Mouse (Mus musculus) MEL (cell line): ENCODE data around the gene Lrrc23. TPM values are rescaled to one million over a fixed set of nuclear protein-coding genes. Genes with fewer than 3 reads are reported as not detected.
A peak's percentile ranks its signal among the peaks of the same experiment; 100 is the strongest.

Experiments
- DNase-seq: peaks from one replicate; pipeline ENCODE4 v3.0.0; 2011; ENCODE audit warnings: low read depth, low spot score
- H3K27ac ChIP-seq: 2 replicates; pipeline ENCODE4 v1.5.1; 2012; ENCODE audit warnings: low read depth, mild to moderate bottlenecking, control low read depth, low read length, moderate library complexity; ENCODE audit not compliant: control insufficient read depth
- H3K27me3 ChIP-seq, 2 experiments: fragments of 150-350 bp in 1 of 2; sonication (generic) in 1 of 2; 2 replicates each; pipeline ENCODE4 v1.6.1; 2012; ENCODE audit warnings: low read length in 2 of 2, mild to moderate bottlenecking in 2 of 2, improper control_type of control experiment in 1 of 2, moderate library complexity in 1 of 2; ENCODE audit not compliant: insufficient read depth in 2 of 2, control insufficient read depth in 1 of 2
- H3K36me3 ChIP-seq, 2 experiments: 2 replicates each; pipeline ENCODE4 v1.6.1; 2012 to 2014; ENCODE audit warnings: low read length in 2 of 2, improper control_type of control experiment in 1 of 2, inconsistent platforms in 1 of 2, mild to moderate bottlenecking in 1 of 2; ENCODE audit not compliant: insufficient read depth in 2 of 2, control insufficient read depth in 1 of 2
- H3K4me1 ChIP-seq, 2 experiments: fragments of 150-350 bp in 1 of 2; sonication (generic) in 1 of 2; 2 replicates each; pipeline ENCODE4 v1.6.1; 2012; ENCODE audit warnings: low read length in 2 of 2, improper control_type of control experiment in 1 of 2, mild to moderate bottlenecking in 1 of 2; ENCODE audit not compliant: insufficient read depth in 2 of 2, control insufficient read depth in 1 of 2
- H3K4me3 ChIP-seq, 2 experiments: fragments of 150-350 bp in 1 of 2; sonication (generic) in 1 of 2; 2 replicates each; pipeline ENCODE4 v1.5.1; 2012; ENCODE audit warnings: low read depth in 2 of 2, low read length in 2 of 2, mild to moderate bottlenecking in 2 of 2, moderate library complexity in 2 of 2, control low read depth in 1 of 2, improper control_type of control experiment in 1 of 2; ENCODE audit not compliant: control insufficient read depth in 1 of 2, insufficient read depth in 1 of 2
- H3K79me2 ChIP-seq: 2 replicates; pipeline ENCODE4 v1.6.1; 2012; ENCODE audit warnings: mild to moderate bottlenecking, low read length, moderate library complexity; ENCODE audit not compliant: control insufficient read depth, poor library complexity, insufficient read depth
- H3K9ac ChIP-seq: 2 replicates; pipeline ENCODE4 v1.6.1; 2012; ENCODE audit warnings: low read depth, mild to moderate bottlenecking, control low read depth, low read length, moderate library complexity; ENCODE audit not compliant: control insufficient read depth, poor library complexity, severe bottlenecking
- H3K9me3 ChIP-seq: fragments of 150-350 bp; sonication (generic); replicated peaks from 2 replicates; pipeline ENCODE4 v1.6.1; 2012; ENCODE audit warnings: mild to moderate bottlenecking, low read length, improper control_type of control experiment, moderate library complexity; ENCODE audit not compliant: insufficient read depth
- CHD1 ChIP-seq: IDR thresholded peaks from 2 replicates; pipeline ENCODE4 v1.6.1; 2012; ENCODE audit warnings: low read depth, mild to moderate bottlenecking, inconsistent platforms, low read length, improper control_type of control experiment
- CHD2 ChIP-seq: IDR thresholded peaks from 2 replicates; pipeline ENCODE4 v1.6.1; 2011; ENCODE audit warnings: low read length, improper control_type of control experiment
- CTCF ChIP-seq, 3 experiments: IDR thresholded peaks in 2 of 3; conservative IDR thresholded peaks in 1 of 3; 2 replicates each; pipeline ENCODE4 v1.5.1; 2011 to 2012; ENCODE audit warnings: low read length in 3 of 3, low read depth in 2 of 3, mild to moderate bottlenecking in 2 of 3, improper control_type of control experiment in 1 of 3, inconsistent platforms in 1 of 3, mixed read lengths in 1 of 3, moderate library complexity in 1 of 3; ENCODE audit not compliant: control insufficient read depth in 1 of 3, insufficient read depth in 1 of 3, poor library complexity in 1 of 3, severe bottlenecking in 1 of 3
- E2F4 ChIP-seq: IDR thresholded peaks from 2 replicates; pipeline ENCODE4 v1.6.1; 2011; ENCODE audit warnings: low read depth, low read length, improper control_type of control experiment, borderline replicate concordance
- ELF1 ChIP-seq: IDR thresholded peaks from 2 replicates; pipeline ENCODE4 v1.6.1; 2014; ENCODE audit warnings: low read depth, mild to moderate bottlenecking, inconsistent platforms, low read length, improper control_type of control experiment, moderate library complexity
- EP300 ChIP-seq, 2 experiments: IDR thresholded peaks; 2 replicates each; pipeline ENCODE4 v1.6.1; 2011; ENCODE audit warnings: improper control_type of control experiment in 2 of 2, low read length in 2 of 2, low read depth in 1 of 2, mild to moderate bottlenecking in 1 of 2
- ETS1 ChIP-seq: IDR thresholded peaks from 2 replicates; pipeline ENCODE4 v1.6.1; 2012; ENCODE audit warnings: low read depth, mild to moderate bottlenecking, inconsistent platforms, low read length, improper control_type of control experiment, moderate library complexity
- GATA1 ChIP-seq: IDR thresholded peaks from 2 replicates; pipeline ENCODE4 v1.6.1; 2011; ENCODE audit warnings: low read depth, low read length, improper control_type of control experiment
- HCFC1 ChIP-seq: IDR thresholded peaks from 2 replicates; pipeline ENCODE4 v1.6.1; 2012; ENCODE audit warnings: low read depth, mild to moderate bottlenecking, inconsistent platforms, low read length, improper control_type of control experiment, moderate library complexity
- JUND ChIP-seq: IDR thresholded peaks from 2 replicates; pipeline ENCODE4 v1.6.1; 2011; ENCODE audit warnings: low read depth, mild to moderate bottlenecking, improper control_type of control experiment, low read length
- MAFK ChIP-seq: IDR thresholded peaks from 2 replicates; pipeline ENCODE4 v1.6.1; 2011; ENCODE audit warnings: low read depth, mild to moderate bottlenecking, low read length, improper control_type of control experiment, borderline replicate concordance
- MAX ChIP-seq: IDR thresholded peaks from 2 replicates; pipeline ENCODE4 v1.6.1; 2011; ENCODE audit warnings: low read length, improper control_type of control experiment
- MAZ ChIP-seq: IDR thresholded peaks from 2 replicates; pipeline ENCODE4 v1.6.1; 2012; ENCODE audit warnings: low read depth, mild to moderate bottlenecking, inconsistent platforms, low read length, improper control_type of control experiment
- MEF2A ChIP-seq: IDR thresholded peaks from 2 replicates; pipeline ENCODE4 v1.6.1; 2014; ENCODE audit warnings: low read depth, mild to moderate bottlenecking, inconsistent platforms, low read length, improper control_type of control experiment; ENCODE audit not compliant: poor library complexity, insufficient replicate concordance, severe bottlenecking; ENCODE audit errors: extremely low read depth
- MYB ChIP-seq: IDR thresholded peaks from 2 replicates; pipeline ENCODE4 v1.6.1; 2011; ENCODE audit warnings: mild to moderate bottlenecking, low read depth, low read length, improper control_type of control experiment
- MYC ChIP-seq: IDR thresholded peaks from 2 replicates; pipeline ENCODE4 v1.6.1; 2011; ENCODE audit warnings: low read depth, mild to moderate bottlenecking, low read length, improper control_type of control experiment, moderate library complexity
- NELFE ChIP-seq: IDR thresholded peaks from 2 replicates; pipeline ENCODE4 v1.6.1; 2011; ENCODE audit warnings: low read depth, low read length, improper control_type of control experiment
- NRF1 ChIP-seq: IDR thresholded peaks from 2 replicates; pipeline ENCODE4 v1.6.1; 2014; ENCODE audit warnings: low read depth, mild to moderate bottlenecking, inconsistent platforms, low read length, improper control_type of control experiment, moderate library complexity; ENCODE audit not compliant: poor library complexity, insufficient read depth, severe bottlenecking
- POLR2AphosphoS2 ChIP-seq: IDR thresholded peaks from 2 replicates; pipeline ENCODE4 v1.6.1; 2011; ENCODE audit warnings: low read length, improper control_type of control experiment
- POLR2AphosphoS5 ChIP-seq: IDR thresholded peaks from 2 replicates; pipeline ENCODE4 v1.6.1; 2012; ENCODE audit warnings: low read depth, borderline replicate concordance, mild to moderate bottlenecking, inconsistent platforms, low read length, moderate library complexity, mixed read lengths
- RAD21 ChIP-seq: IDR thresholded peaks from 2 replicates; pipeline ENCODE4 v1.6.1; 2011; ENCODE audit warnings: mild to moderate bottlenecking, low read depth, low read length, improper control_type of control experiment
- RCOR1 ChIP-seq: IDR thresholded peaks from 2 replicates; pipeline ENCODE4 v1.6.1; 2012; ENCODE audit warnings: low read depth, mild to moderate bottlenecking, inconsistent platforms, low read length, improper control_type of control experiment
- SIN3A ChIP-seq: IDR thresholded peaks from 2 replicates; pipeline ENCODE4 v1.6.1; 2012; ENCODE audit warnings: low read length, improper control_type of control experiment, inconsistent platforms
- SMC3 ChIP-seq: IDR thresholded peaks from 2 replicates; pipeline ENCODE4 v1.6.1; 2011; ENCODE audit warnings: low read depth, low read length, improper control_type of control experiment
- TAL1 ChIP-seq: IDR thresholded peaks from 2 replicates; pipeline ENCODE4 v1.6.1; 2012; ENCODE audit warnings: mild to moderate bottlenecking, inconsistent platforms, low read length, moderate library complexity, mixed read lengths
- TCF12 ChIP-seq: IDR thresholded peaks from 2 replicates; pipeline ENCODE4 v1.6.1; 2014; ENCODE audit warnings: low read depth, mild to moderate bottlenecking, inconsistent platforms, low read length, improper control_type of control experiment, moderate library complexity
- USF1 ChIP-seq: IDR thresholded peaks from 2 replicates; pipeline ENCODE4 v1.6.1; 2014; ENCODE audit warnings: low read depth, mild to moderate bottlenecking, inconsistent platforms, low read length, improper control_type of control experiment, moderate library complexity
- USF2 ChIP-seq, 2 experiments: IDR thresholded peaks; 2 replicates each; pipeline ENCODE4 v1.6.1; 2011 to 2012; ENCODE audit warnings: improper control_type of control experiment in 2 of 2, low read length in 2 of 2, borderline replicate concordance in 1 of 2, inconsistent platforms in 1 of 2, low read depth in 1 of 2, mild to moderate bottlenecking in 1 of 2; ENCODE audit not compliant: insufficient read depth in 1 of 2
- ZC3H11A ChIP-seq: IDR thresholded peaks from 2 replicates; pipeline ENCODE4 v1.6.1; 2012; ENCODE audit warnings: low read depth, mild to moderate bottlenecking, inconsistent platforms, low read length, improper control_type of control experiment
- ZKSCAN1 ChIP-seq: IDR thresholded peaks from 2 replicates; pipeline ENCODE4 v1.6.1; 2012; ENCODE audit warnings: low read depth, mild to moderate bottlenecking, inconsistent platforms, low read length, improper control_type of control experiment, moderate library complexity
- ZMIZ1 ChIP-seq: IDR thresholded peaks from 2 replicates; pipeline ENCODE4 v1.6.1; 2012; ENCODE audit warnings: low read depth, mild to moderate bottlenecking, inconsistent platforms, low read length, improper control_type of control experiment, moderate library complexity
- polyA plus RNA-seq, 2 experiments: library from polyadenylated mRNA; stranded (reverse) in 1 of 2; unstranded in 1 of 2; fragments of >175 nt in 1 of 2; fragments of >200 nt in 1 of 2; gene quantifications; 2 replicates each; pipeline versions ENCODE4 v1.2.1 to v1.2.4; 2012; ENCODE audit warnings: low replicate concordance in 2 of 2, low read depth in 1 of 2; ENCODE audit not compliant: insufficient read length in 2 of 2, insufficient read depth in 1 of 2, missing spikeins in 1 of 2
- total RNA-seq: library from RNA; depleted of rRNA; stranded (reverse); fragments of 300-350 nt; gene quantifications from 2 replicates; pipeline ENCODE4 v1.2.3, GENCODE M21; 2012

Gene Lrrc23
- total and polyA plus RNA-seq, 3 experiments = 0.11 TPM; not detected in 2

GRCm38 (mm10) chr6:124769101-124769765 lies 10.3 kb downstream of the Lrrc23 start, which contains the start of gene Eno2:
Gene Eno2 (minus strand): TSS chr6:124769673.
- H3K4me3 ChIP-seq = peak within 1 kb of the TSS; percentile 75 to 80
- TF ChIP-seq TCF12 (no peak), TAL1 (no peak), POLR2AphosphoS5 (no peak), MAFK (no peak), RAD21 (no peak), USF1 (peak; percentile 86), ETS1 (no peak), SMC3 (no peak), GATA1 (no peak), CHD1 (no peak), MAX (no peak), EP300 (IDR thresholded peaks at IDR 0.05; ENCODE audit: low read depth in 1 of 2, low read length in 2 of 2) (0 out of 4 replicates have a peak, but pooled peaks of 1 of the 2 experiments have one; percentile 5), POLR2AphosphoS2 (no peak), USF2 (IDR thresholded peaks at IDR 0.05; ENCODE audit: borderline replicate concordance in 1 of 2, insufficient read depth in 1 of 2, low read depth in 1 of 2, low read length in 2 of 2) (no peak), NRF1 (no peak), ZMIZ1 (peak; percentile 39; the same call in 1 of the 2 replicates), CTCF (IDR thresholded peaks at IDR 0.05 in 2 of 3, conservative IDR thresholded peaks at IDR 0.05 in 1 of 3; ENCODE audit: control insufficient read depth in 1 of 3, insufficient read depth in 1 of 3, low read depth in 2 of 3, low read length in 3 of 3, poor library complexity in 1 of 3, severe bottlenecking in 1 of 3) (no peak), MYB (no peak), ELF1 (peak; percentile 20; the same call in 1 of the 2 replicates), ZC3H11A (no peak), E2F4 (no peak), CHD2 (peak; percentile 21; the same call in 1 of the 2 replicates), MAZ (peak; percentile 87; the same call in 1 of the 2 replicates), MYC (no peak), HCFC1 (peak; percentile 50), SIN3A (peak; percentile 29; the same call in 1 of the 2 replicates), NELFE (0 out of 2 replicates have a peak, but pooled peaks have one; percentile 28), JUND (no peak), MEF2A (no peak), RCOR1 (no peak), ZKSCAN1 (no peak)
- peak; percentile 79 for DNase-seq
- H3K27me3 ChIP-seq = peaks cover 1 to 2% of the 10 kb centered on the region in 2 experiments; a peak in 3 of 4 replicates
- H3K36me3 ChIP-seq = peaks cover 0 to 6% of the 10 kb centered on the region in 2 experiments; a peak in 1 of 4 replicates
- H3K9me3 ChIP-seq = no peaks in the 10 kb centered on the region
- no peak within 1 kb of the TSS; the same call in 1 of the 2 replicates for H3K27ac ChIP-seq
- H3K9ac ChIP-seq = peak within 1 kb of the TSS; percentile 71
- peaks cover 0 to 15% of the 10 kb centered on the region in 2 experiments; a peak in 2 of 4 replicates for H3K4me1 ChIP-seq
- H3K79me2 ChIP-seq = no peaks in the 10 kb centered on the region; the same call in 1 of the 2 replicates
